Mouse (Mus musculus) intestine, embryonic 14.5 days (tissue): ENCODE measurements at regions not wholly inside any gene's neighbourhood (a gene's known extent, or its start where the extent isn't known, plus 50 kb on each side); places are given as distances from the start of the nearest gene placed in this dataset.

Experiments used
- ATAC-seq: fragments of 200-750 bp; cut with Nextera tagmentation; replicated peaks from 2 replicates; pipeline ENCODE4 v1.8.0; 2017; ENCODE audit warnings: low read depth, moderate number of reproducible peaks, moderate TSS enrichment, moderate library complexity; ENCODE audit not compliant: low FRiP score, low TSS enrichment
- DNase-seq: peaks from one replicate; pipeline ENCODE4 v3.0.0-alpha.2; 2018; ENCODE audit warnings: low spot score
- H3K27ac ChIP-seq: fragments of 300-500 bp; sonication (generic); 2 replicates; pipeline ENCODE4 v1.5.1; 2014; ENCODE audit warnings: low read depth, mild to moderate bottlenecking, control low read depth
- H3K27me3 ChIP-seq: fragments of 300-500 bp; sonication (generic); replicated peaks from 2 replicates; pipeline ENCODE4 v1.6.1; 2014; ENCODE audit warnings: low read length, control low read depth; ENCODE audit not compliant: control insufficient read depth, insufficient read depth
- H3K36me3 ChIP-seq: fragments of 300-500 bp; sonication (generic); 2 replicates; pipeline ENCODE4 v1.6.1; 2014; ENCODE audit warnings: low read length, control low read depth; ENCODE audit not compliant: control insufficient read depth, insufficient read depth
- H3K4me1 ChIP-seq: fragments of 300-500 bp; sonication (generic); replicated peaks from 2 replicates; pipeline ENCODE4 v1.6.1; 2014; ENCODE audit warnings: low read length, control low read depth, mixed read lengths; ENCODE audit not compliant: control insufficient read depth, insufficient read depth
- H3K4me2 ChIP-seq: fragments of 300-500 bp; sonication (generic); 2 replicates; pipeline ENCODE4 v1.6.1; 2014; ENCODE audit warnings: low read length
- H3K4me3 ChIP-seq: fragments of 300-500 bp; sonication (generic); 2 replicates; pipeline ENCODE4 v1.5.1; 2014; ENCODE audit warnings: low read depth, low read length, control low read depth, mixed read lengths
- H3K9ac ChIP-seq: fragments of 300-500 bp; sonication (generic); 2 replicates; pipeline ENCODE4 v1.6.1; 2014; ENCODE audit warnings: mild to moderate bottlenecking, low read length
- H3K9me3 ChIP-seq: fragments of 300-500 bp; sonication (generic); 2 replicates; pipeline ENCODE4 v1.6.1; 2016; ENCODE audit warnings: low read length, control low read depth; ENCODE audit not compliant: control insufficient read depth
- WGBS: fragments of 180-500 bp; shearing (Covaris S2); extraction: QIAGEN DNeasy Blood & Tissue Kit; methylation state at CpG from one replicate; pipeline ENCODE4 v1.1.7; 2014; 5-methylcytosine and 5-hydroxymethylcytosine counted together

DNA sequence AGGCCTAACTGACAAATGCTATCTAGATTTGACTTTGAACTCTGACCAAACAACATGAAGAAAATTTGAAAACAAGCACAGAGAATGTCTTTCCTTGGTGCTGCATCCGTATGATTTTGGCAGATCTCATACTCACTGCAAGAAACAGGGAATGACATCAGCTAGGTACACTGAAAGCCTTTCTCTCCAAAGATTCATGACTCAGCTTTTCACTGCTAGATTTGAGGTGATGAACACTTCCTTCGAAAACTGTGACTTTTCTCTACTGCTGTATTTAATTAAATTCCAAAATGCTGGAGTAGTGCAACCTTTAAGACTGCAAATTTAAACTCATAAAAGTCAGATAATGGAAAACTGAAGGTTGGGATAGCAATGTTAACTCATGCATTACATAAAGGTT, 540.6 kb downstream of the Rps29 start:
- H3K27ac ChIP-seq = no peak overlapping the region
- no peak overlapping the region for H3K4me2 ChIP-seq
- H3K9ac ChIP-seq = no peak overlapping the region
- ATAC-seq (no peak), DNase-seq (no peak)
- H3K9me3 ChIP-seq = no peaks in the 10 kb centered on the region
- H3K36me3 ChIP-seq = no peaks in the 10 kb centered on the region
- no peak overlapping the region for H3K4me3 ChIP-seq
- no peaks in the 10 kb centered on the region for H3K27me3 ChIP-seq
- 67% methylated on average over 2 of the region's 2 CpGs for WGBS
- no peaks in the 10 kb centered on the region for H3K4me1 ChIP-seq

DNA sequence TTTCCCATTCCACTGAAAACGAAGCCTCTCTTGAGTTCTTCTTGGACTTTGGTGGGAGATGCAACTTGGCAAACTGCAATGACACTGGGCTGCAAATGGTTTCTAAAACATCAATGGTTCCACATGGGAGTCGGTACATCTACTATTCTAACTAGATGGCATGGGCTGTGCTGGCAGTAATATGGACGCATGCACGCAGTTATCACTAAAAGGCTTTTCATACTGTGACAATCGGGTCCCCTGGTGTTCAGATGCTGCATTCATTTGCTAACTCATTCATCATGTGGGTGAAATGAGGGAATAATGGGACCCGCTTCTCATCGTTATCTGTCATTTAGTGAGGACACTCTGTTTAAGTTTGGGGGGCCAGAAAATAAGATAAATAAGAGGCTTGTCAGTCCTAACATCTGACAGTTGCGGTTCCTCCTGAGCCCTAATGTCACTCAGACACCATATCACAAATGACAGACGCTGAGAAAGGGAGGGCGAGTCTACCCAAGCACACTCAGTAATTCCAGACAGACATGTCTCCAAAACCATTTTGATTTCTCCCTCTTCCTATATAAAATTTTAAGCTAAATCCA, 553.5 kb downstream of the Rps29 start:
- Histone ChIP-seq H3K4me1 (no peaks in the 10 kb centered on the region; the same call in 1 of the 2 replicates), H3K36me3 (no peaks in the 10 kb centered on the region), H3K27ac (no peak overlapping the region), H3K4me3 (no peak overlapping the region), H3K9me3 (no peaks in the 10 kb centered on the region), H3K27me3 (no peaks in the 10 kb centered on the region), H3K9ac (no peak overlapping the region), H3K4me2 (no peak overlapping the region)
- ATAC-seq (no peak), DNase-seq (no peak)
- WGBS = 87% methylated on average over 10 of the region's 10 CpGs

DNA sequence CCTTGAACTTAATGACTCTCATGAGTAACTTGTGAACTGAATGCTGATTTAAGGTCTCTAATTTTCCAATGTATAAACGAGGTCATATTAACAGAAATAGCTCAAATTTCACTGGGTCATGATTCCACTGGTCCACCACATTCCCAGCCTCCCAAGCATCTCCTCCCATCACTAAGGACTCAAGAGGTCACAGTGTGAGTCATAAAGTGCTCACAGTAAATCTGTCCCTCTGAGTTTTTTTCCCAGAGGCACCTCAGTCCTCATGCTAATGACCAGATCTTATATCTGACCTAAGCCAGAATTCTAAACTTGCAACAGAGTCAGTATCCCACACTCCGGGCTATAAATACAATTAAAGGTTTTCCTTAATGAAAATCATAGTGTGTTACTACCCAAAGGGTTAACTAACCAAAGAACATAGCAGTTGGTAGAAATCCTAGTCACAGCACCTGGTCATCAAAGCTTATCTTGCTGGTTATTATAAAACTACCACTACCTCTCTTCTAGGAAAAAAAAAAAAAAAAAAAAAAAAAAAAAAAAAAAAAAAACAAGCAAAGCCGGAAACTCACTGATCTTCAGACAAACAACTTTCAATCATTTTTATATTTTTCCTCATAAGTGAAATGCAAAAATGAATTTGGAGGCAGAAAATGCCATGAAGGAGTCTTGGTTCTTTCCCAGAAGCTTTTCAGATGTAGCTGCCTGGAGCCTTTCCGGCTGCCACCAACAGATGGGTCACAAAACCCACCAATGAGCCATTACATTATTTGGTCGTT, 554.3 kb downstream of the Rps29 start:
- H3K4me3 ChIP-seq = no peak overlapping the region
- H3K4me2 ChIP-seq = no peak overlapping the region
- no peak overlapping the region for H3K9ac ChIP-seq
- H3K27ac ChIP-seq = no peak overlapping the region
- no peak for ATAC-seq
- no peaks in the 10 kb centered on the region; the same call in 1 of the 2 replicates for H3K4me1 ChIP-seq
- no peaks in the 10 kb centered on the region for H3K27me3 ChIP-seq
- DNase-seq = no peak
- WGBS = 76% methylated on average over 5 of the region's 5 CpGs
- H3K9me3 ChIP-seq = no peaks in the 10 kb centered on the region
- H3K36me3 ChIP-seq = no peaks in the 10 kb centered on the region

DNA sequence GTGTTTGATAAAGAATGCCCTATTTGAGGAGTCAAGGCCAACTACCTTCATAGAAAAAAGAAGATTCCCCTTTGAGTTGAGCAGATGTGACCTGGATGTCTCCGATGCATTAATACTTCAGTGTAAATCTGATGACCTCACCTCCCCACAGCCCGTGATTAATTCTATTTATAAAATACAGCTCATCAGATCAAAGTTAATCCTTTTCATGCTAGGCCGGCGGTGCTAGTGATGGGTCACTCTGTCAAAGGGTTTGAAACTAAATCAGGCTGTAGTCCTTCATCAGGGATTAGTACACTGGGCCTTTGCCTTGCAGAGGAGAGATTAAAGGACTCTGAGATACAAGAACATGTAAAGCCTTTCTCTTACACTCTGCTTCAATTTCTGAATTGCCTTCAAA, 556.3 kb downstream of the Rps29 start:
- Histone ChIP-seq H3K4me1 (no peaks in the 10 kb centered on the region; the same call in 1 of the 2 replicates), H3K9me3 (no peaks in the 10 kb centered on the region), H3K27me3 (no peaks in the 10 kb centered on the region), H3K4me2 (no peak overlapping the region), H3K9ac (no peak overlapping the region), H3K4me3 (no peak overlapping the region), H3K36me3 (no peaks in the 10 kb centered on the region), H3K27ac (no peak overlapping the region)
- ATAC-seq = no peak
- WGBS = 46% methylated on average over 4 of the region's 4 CpGs
- no peak for DNase-seq

DNA sequence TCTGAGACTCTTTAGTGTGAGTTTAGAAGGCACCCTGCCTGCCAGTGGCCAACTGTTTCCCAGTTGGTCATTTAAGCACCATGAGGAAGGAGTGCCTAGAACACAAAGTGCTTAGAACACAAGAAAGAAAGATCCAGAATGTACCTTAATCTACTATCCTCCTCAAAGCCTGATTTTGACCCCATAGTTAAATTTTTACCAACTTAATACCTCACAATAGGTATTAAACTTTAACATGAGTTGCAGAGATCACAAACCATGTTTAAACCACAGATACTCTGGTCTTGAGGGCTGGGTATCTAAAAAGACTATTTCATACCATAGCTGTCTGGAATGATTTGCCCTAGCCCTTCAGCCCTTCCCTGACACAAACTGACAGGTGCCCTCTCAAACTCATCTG, 557.6 kb downstream of the Rps29 start:
- Histone ChIP-seq H3K4me3 (no peak overlapping the region), H3K4me1 (no peaks in the 10 kb centered on the region; the same call in 1 of the 2 replicates), H3K27me3 (no peaks in the 10 kb centered on the region), H3K9ac (no peak overlapping the region), H3K9me3 (no peaks in the 10 kb centered on the region), H3K4me2 (no peak overlapping the region), H3K27ac (no peak overlapping the region), H3K36me3 (no peaks in the 10 kb centered on the region)
- DNase-seq (no peak), ATAC-seq (no peak)

DNA sequence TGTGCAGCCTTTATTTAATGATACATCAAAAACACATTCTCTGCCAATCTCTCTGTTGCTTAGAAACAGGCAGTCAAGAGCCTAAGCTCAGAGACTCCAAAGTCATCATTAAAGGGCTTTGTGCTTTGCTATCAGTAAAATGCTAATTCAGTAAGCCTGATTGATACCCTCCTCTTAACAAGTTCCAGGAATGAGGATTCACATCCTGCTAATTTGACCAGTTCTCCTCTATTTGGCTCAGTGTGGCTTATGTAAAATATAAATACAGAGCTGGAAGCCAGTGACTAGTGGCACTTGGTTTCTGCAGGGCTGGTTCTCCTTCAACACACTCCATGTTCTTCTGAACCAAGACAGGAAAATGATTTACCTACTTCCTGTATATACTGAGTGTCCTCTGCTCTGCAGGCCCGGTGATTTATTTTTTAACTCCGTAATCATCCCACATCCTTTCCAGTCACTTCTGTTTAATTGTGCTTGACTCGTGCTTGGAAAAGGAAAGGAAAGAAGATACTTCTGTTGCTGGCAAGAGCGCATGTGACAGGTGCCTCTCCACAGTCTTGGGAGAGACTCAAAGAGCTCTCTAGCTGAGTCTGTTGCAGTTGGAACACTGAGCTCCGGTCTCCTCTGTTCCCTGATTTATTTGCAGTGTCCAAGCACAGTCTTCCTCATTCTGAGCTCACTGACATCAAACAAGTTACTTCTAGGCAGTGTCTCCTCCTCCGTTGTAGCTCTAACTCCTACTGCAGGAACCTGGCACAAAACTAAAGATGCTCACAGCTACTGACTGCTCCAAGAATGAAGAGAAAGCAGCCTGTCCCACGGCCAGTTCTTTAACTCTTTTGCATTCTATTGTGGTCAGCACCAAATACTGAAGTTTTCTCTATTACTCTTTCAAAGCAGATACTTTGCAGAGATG, 559.0 kb downstream of the Rps29 start:
- no peak for DNase-seq
- H3K4me2 ChIP-seq = no peak overlapping the region
- WGBS = 25% methylated on average over 7 of the region's 7 CpGs
- H3K27ac ChIP-seq = no peak overlapping the region
- no peak; the same call in 1 of the 2 replicates for ATAC-seq
- no peaks in the 10 kb centered on the region for H3K9me3 ChIP-seq
- no peaks in the 10 kb centered on the region for H3K27me3 ChIP-seq
- no peak overlapping the region for H3K9ac ChIP-seq
- no peaks in the 10 kb centered on the region for H3K36me3 ChIP-seq
- H3K4me1 ChIP-seq = no peaks in the 10 kb centered on the region; the same call in 1 of the 2 replicates
- no peak overlapping the region for H3K4me3 ChIP-seq

DNA sequence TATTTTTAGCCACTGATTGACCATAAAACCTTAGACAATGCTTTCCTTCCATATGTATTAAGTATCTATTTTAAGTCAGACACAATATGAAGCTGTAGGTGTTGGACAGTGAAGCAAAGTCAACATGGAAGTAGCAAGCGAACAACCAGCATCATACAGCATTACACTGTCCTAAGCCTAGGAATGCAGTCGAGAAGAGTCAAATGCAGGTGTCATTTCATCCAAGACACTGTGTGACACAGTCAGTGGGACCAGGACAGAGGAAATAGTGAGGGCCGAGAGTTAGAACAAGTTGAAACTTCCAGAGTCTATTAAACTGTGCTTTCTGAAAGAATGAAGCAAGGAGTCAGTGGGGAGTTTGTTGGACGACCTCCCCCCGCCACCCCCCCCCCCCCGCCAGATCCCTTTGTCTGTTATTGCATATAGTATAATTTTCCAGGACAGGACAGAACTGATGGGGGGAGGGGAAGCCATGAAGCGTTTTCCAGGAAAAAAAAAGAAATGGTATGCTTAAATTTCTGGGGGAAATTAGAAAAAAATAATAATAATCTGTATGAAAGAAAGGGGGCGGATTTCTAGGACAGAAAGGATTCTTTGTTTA, 559.9 kb downstream of the Rps29 start:
- ATAC-seq = no peak
- 59% methylated on average over 8 of the region's 8 CpGs for WGBS
- no peak overlapping the region for H3K9ac ChIP-seq

DNA sequence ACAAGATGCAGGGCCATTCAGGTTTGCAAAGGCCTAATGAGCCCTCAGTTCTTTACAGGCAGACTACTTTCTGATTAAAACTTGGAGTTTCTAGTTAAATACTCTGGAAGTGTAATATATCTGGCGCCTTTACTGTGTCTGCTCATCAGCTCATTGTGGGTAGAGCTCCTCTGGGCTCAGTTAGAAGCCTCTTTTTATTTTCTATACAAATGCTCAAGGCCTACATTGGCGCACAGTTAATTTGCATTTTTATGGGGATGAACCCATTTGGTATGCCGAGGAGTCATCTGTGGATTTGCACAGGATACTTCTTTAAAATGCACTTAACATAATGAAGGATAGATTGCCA, 573.5 kb downstream of the Rps29 start:
- DNase-seq = no peak
- H3K4me3 ChIP-seq = no peak overlapping the region
- H3K27ac ChIP-seq = no peak overlapping the region
- no peaks in the 10 kb centered on the region for H3K27me3 ChIP-seq
- H3K36me3 ChIP-seq = no peaks in the 10 kb centered on the region
- 86% methylated on average over 3 of the region's 3 CpGs for WGBS
- no peaks in the 10 kb centered on the region for H3K9me3 ChIP-seq
- H3K4me1 ChIP-seq = no peaks in the 10 kb centered on the region
- no peak overlapping the region for H3K4me2 ChIP-seq
- ATAC-seq = no peak
- H3K9ac ChIP-seq = no peak overlapping the region

More for the DNA sequence above, 559.9 kb downstream of the Rps29 start:
- Histone ChIP-seq H3K27ac (no peak overlapping the region), H3K36me3 (no peaks in the 10 kb centered on the region), H3K4me2 (no peak overlapping the region), H3K27me3 (no peaks in the 10 kb centered on the region), H3K4me3 (no peak overlapping the region), H3K4me1 (no peaks in the 10 kb centered on the region; the same call in 1 of the 2 replicates), H3K9me3 (no peaks in the 10 kb centered on the region)
- no peak for DNase-seq
